Mouse (Mus musculus) liver, adult (tissue): ENCODE measurements around the gene Syk.

Experiments
- GATA4 ChIP-seq: IDR thresholded peaks from 2 replicates; pipeline ENCODE4 v1.6.1; 2014; ENCODE audit warnings: mild to moderate bottlenecking, low read length; ENCODE audit not compliant: insufficient replicate concordance

Gene Syk

DNA sequence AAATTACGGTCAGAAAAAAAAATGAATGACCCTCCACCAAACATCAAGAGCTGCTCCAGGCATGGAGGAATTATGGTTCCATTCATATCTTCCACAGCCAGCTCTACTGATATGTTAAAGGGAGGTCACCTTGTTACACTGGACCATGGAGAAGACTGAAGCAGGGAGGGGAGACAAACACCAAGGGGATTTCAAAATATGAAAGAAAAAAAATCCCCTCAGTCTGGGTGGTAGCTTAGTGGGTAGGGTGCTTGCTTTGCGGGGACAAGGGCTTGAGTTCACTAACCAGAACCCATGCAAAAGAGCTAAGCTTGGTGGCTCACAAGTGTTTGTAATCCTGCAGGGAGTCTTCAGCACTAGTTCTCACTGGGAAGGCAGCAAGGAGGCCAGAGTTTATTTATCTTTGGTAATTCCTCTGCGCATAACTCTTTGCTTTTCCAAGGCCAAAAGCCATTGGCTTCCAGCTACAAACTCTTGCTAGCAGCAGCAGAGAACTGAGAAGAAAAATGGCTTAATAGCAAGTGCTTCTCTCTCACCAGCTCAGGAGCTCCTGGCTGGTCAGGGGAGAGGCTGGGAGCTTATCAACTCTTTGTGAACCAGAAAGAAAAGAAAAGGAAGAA, 23.8 kb downstream of the Syk start:
- TF ChIP-seq GATA4 = no peak

DNA sequence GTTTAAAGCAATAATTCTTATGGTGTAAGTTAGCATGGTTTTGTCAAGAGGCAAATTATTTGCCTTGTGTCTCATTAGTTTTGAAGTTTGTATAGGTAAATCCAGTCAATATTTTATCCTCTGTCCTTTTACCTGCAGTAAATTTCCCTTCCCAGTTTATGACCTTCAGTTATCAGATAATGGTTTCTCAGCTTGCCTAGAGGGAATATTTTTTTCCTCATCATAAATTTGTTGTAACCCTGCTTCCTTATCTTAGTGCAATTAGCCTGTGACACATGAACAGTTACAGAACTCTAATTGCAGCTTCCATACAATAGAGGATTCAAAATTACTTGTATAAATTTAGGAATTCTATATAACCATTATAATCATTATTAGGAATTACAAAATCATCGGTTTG, 25.0 kb downstream of the Syk start:
- TF ChIP-seq GATA4 = no peak

DNA sequence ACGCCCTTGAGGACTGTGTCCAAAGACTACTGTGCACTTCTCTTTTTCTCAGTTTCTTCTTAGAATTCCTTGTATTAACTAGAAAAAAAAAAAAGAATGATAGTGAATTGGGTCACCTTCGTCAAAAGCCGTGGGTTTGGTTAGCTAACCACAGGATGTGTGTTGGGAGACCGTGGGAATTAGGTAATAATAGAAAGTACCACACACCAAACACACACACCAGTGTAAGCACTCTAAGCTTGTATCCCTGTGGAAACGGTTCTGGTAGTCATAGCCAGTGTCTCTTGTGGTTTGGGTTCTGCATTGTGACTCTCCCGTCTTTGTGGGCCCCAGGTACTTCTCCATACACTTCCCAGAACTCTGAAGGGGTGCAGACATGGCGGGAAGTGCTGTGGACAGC, 27.5 kb downstream of the Syk start:
- TF ChIP-seq GATA4 = no peak

DNA sequence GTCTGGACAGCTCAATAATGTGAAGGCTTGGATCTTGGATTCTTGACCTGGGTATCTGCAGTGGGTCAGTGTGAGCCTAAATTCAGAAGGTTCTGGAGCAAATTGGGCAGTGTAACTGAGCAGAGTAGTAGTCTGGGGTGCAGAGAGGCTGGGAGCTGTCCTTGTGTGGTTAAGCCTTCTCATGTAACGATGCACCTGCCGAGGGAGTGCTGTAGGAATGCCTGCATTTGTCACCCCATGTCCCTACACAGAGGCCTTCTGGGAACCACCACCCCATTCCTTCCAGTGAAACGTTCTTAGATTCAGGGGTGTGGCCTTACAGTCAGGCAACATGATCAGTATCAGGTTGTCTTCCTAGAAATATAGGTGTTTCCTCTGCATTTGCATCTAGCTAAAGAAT, 30.3 kb downstream of the Syk start:
- TF ChIP-seq GATA4 = no peak

DNA sequence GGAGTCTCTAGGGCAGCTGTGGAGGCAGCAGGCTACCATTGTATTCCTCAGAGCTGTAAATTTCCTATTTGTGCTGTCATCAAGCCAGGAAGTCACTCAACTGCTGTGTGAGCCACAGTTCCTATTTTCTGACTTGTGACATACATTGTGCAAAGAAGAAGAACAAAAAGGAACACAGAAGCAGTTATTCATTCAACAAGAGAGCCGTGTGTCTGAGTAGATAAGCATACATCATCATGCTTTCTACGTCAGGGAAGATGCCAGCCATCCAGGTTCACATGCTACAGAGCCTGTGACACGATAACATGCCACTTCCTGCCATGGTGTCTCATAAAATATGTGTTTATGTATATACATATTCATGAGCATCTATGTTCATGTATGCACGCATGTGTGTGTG, 32.1 kb downstream of the Syk start:
- no peak for TF ChIP-seq GATA4

DNA sequence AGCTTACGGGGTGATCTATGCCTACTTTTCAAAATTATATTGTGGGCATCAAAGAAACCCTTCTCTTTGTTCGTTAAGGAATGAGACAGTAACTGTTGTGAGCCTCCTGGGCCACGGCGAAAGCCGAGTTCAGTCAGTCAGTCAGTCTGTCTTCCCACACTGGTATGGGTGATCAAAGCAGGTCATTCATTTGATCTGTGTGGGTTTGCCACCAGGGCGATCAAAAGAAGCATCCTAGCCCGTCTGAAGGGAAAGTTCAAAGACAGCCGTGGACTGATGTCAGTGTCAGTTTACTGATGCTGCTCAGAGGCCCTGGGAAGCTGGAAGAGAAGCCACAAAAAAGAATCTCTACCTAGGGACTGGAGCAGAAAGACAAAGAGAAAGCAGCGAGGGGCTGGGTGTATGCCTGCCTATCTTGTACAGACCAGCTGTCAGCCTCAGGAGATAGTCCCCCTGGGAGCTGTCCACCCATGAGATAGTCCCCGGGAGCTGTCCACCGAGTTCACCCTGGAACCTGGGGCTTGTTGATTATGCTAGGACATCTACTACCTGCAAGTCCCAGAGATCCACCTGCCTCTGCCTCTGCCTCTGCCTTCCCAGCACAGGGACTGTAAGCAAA, 34.2 kb downstream of the Syk start:
- no peak for TF ChIP-seq GATA4

DNA sequence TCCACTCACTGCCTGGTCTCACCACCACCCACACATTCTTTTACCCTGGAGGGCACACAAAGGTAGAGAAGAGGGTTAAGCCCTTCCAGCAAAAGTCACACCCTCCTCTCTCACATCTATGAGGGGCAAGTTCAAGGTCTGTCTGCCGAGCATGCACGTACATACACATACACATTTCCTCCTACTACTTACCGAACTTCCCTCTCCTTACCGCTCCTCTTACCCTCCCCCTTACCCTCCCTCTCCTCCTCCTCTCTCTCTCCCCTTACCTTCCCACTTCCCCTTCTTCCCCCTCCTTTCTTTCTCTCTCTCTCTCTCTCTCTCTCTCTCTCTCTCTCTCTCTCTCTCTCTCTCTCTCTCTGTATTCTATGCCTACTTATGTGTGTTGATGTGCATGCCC, 35.6 kb downstream of the Syk start:
- TF ChIP-seq GATA4 = no peak

DNA sequence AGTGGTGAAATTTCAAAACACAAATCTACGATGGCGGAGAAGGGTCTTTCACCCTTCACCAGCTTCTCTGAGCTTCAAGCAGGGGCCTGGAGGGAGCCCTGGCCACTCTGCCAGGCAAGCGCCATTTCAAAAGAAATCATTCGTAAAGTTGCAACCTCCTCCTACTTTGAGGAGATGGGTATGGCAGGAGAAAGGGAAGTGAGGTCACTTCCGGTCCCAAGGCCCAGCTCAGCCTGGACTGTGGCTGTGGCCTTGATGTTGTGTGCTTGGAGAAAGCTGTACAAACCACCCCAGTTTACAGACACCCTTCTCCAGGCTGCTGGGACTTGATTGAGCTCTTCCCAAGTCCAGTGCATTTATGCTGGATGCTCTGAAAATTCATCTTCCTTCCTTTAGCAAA, 36.5 kb downstream of the Syk start:
- no peak for TF ChIP-seq GATA4

DNA sequence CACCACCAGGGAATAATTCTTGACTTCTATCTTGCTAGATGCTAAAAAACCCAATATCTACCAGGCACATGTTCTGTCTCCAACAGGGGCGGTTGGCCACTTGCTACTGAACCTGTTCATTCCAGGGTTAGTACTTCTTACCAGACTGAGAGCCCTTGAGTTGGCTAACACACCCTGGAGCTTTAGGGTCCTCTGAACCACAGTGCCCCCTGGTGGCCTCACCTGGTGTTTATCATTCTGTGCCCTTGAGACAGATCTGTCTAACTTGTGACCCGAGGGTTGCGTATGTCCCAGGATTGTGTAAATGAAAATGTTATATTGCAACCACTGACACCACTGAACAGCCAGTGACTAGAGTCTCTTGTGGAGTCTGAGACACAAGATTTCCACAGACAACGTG, 41.1 kb downstream of the Syk start:
- TF ChIP-seq GATA4 = no peak

DNA sequence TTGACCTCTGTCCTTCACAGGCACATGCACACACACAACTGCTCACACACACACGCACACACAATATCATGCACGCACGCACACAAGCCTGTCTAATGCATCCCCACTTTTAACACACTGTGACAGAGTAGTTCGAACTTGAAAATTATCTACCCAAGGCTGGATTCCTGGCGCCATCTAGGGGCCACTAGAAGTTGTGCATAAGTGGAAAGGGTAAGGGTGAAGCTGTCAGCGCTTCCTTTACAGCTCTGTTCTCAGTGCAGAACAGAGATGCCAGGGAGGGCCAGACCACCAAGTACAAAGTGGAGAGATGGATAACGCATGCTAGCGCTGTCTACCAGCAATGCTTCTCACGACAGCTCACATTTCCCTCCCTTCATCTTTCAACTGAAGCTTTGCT, 45.6 kb downstream of the Syk start:
- TF ChIP-seq GATA4 = no peak

DNA sequence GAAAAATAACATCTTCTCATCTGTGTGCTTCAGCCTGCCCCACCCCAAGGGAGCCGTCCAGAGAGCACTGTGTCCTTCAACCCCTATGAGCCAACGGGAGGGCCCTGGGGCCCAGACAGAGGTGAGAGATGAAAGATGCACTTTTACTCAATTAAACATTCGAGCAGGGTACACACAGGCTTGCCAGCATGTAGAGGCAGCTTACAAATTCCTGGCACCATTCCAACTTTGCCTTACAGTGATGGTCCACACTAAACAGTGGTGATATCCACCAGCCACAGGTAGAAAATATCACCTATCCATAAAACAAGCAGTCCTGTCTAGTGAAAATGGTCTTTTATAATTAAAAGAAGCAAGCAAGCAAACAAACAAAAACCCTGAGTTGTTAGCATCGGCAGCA, 48.7 kb downstream of the Syk start:
- TF ChIP-seq GATA4 = no peak

DNA sequence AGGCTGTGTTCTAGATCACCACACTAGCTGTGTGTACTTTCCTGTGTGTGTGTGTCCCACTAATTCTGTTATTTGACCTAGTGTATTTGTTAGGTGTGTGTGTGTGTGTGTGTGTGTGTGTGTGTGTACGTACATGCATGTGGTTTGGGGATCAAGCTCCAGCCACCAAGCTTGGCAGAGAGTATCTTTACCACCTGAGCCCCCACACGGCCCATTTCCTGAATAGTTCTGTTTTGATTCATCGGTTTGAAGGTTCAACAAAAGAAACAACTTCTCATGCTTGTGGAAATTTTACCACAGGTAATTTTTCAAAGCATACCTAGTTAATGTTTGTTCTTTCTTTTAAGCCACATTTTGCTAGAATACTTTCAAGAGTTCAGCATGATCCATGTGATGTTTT, 52.5 kb downstream of the Syk start:
- TF ChIP-seq GATA4 = no peak

DNA sequence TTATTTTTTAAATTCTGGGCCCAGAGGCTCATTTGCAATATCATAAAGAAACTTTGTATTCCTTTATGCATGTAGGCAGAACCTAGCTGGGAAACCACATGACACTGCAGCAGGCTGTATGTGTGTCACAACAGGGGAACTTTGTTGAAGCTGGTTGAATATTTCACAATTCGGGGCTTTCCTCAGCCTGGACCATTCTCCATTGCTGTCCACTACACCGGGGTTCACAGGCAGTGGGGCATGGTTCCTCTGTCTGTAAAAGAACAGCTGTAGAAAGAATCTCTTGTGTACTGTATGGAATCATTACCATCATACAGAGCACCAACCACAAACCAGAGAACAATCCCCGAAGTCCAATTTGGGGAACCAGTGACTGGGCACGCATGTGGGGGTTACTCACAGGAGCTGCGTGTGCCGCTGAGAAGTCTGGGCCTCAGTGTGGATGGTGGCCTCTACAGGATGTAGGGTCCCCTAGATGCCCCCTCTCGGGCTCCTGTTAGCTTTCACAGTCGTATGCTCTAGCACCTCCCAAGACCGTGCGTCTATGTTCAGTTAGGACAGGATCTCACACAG, 53.3 kb downstream of the Syk start:
- no peak for TF ChIP-seq GATA4

DNA sequence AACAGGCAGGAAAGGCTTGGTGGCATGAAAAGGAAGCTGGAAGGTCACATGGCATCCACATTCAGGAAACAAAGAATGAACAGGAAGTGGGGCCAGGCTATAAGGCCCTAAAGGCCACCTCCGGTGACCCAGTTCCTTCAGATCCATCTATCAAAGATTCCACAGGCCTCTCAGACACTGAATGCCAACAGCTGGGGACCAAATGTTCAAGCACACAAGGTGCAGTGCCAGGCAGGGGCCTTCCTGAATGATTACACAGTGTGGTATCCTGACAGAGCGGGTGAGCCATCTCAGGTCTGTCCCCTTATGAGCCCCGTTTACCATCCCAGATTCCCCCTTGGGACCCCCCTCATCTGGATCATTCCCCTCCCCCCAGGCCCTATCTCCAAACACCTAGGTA, 63.6 kb downstream of the Syk start:
- no peak for TF ChIP-seq GATA4

DNA sequence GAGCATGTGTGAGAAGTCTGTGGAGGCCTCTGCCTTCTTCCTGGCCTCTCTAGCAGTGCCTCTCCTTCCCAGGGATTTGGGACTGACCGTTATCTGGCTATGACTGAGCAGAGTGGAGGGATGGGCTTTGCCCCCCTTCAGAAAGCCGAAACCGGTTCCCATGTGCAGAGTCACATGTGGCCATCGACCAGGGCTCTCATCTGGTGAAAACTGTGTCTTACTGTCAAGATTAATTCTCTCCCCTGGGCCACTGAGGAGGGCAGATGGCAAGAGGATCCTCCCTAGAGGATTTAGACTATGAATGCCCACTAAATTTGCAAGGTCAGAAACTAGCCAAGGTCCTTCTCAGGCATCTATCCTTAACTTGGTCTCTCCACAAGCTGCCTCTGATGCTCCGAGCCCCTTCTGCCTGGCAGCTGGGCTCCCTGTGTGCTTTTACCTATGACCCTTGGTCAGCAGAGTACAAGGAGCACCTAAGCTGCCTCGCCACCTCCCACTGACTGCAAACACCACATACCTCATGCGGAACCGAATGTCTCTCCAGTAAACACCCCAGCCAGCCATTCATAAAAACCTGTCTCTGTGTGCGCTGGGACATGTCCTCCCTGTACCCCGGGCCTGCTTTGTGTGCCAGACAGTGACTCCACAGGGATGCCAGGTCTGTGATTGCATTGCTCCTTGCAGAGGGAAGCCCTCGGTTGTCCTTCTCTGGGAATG, 65.2 kb downstream of the Syk start:
- no peak for TF ChIP-seq GATA4

DNA sequence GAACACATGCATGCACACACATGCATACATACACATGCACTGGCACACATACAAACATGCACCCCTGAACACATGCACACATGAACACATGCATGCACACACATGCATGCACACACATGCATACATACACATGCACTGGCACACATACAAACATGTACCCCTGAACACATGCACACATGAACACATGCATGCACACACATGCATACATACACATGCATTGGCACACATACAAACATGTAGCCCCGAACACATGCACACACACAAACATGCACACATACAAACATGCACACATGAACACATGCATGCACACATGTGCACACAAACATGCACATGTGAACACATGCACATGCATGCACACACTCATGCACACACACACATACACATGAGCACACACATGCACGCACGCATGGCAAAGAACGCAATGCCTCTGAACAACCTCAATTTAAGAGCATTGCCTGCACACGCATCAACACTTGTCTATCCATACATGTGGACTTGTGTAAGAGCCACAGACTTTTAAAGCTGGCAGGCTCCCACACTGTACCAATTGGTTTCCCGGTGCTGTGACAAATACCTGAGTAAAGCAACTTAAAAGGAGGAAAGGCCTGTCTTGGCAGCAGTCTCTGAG, 66.9 kb downstream of the Syk start:
- TF ChIP-seq GATA4 = no peak
